ENCODE assay signal across 8 mouse cellular contexts in genomic region chr13:86046254-86046951, GRCm38 (mm10). TPM values are rescaled to one million over a fixed set of nuclear protein-coding genes. Genes with fewer than 3 reads are reported as not detected.
DNase-seq lines count a peak whose midpoint lies in the region; ATAC-seq and TF ChIP-seq lines count a peak whose summit lies in the region.

TSS of gene Cox7c (minus strand) at chr13:86046904.

- peak within 1 kb of the TSS; percentile 91 for H3K4me3 ChIP-seq in cortical plate, adult 2 months (ENCODE audit: insufficient read depth, low read length)
- peak within 1 kb of the TSS; percentile 97 for H3K4me3 ChIP-seq in megakaryocyte, embryonic 14.5 days (replicated peaks)

- peaks cover 1% of the 10 kb centered on the region; the same call in 1 of the 2 replicates for H3K4me1 ChIP-seq in cortical plate, adult 2 months (ENCODE audit: control insufficient read depth, insufficient read depth, low read length)
- no peaks in the 10 kb centered on the region; the same call in 1 of the 2 replicates for H3K4me1 ChIP-seq in megakaryocyte, embryonic 14.5 days

- DNase-seq in gastrocnemius, adult 8-10 months (ENCODE audit: low spot score in 2 of 2), result peak; percentile 69 to 73
- peak; percentile 71 for DNase-seq in hindlimb bud, embryonic 11.5 days (ENCODE audit: extremely low spot score, low read depth, low spot score)
- DNase-seq in left cerebral cortex, adult 8-10 months (ENCODE audit: low spot score in 2 of 2), result peak; percentile 66 to 88
- peak; percentile 93 to 96 for DNase-seq in right cerebral cortex, postnatal 10 days (ENCODE audit: low spot score in 2 of 2)
- peak; percentile 60 for DNase-seq in urinary bladder, postnatal 25 days (ENCODE audit: low spot score)

- ATAC-seq in activated CD4-positive, CD25-positive, alpha-beta regulatory T cell, adult 4 months, result peak; percentile 100

- peak; percentile 85 for TF ChIP-seq POLR2A in cortical plate, adult 2 months (IDR thresholded peaks at IDR 0.05; ENCODE audit: extremely low read depth, insufficient read depth, low read length)

- no peak for TF ChIP-seq CTCF in cortical plate, adult 2 months (IDR thresholded peaks at IDR 0.05; ENCODE audit: extremely low read depth, insufficient read depth, low read length)

- no peaks in the 10 kb centered on the region for H3K9me3 ChIP-seq in megakaryocyte, embryonic 14.5 days

- peaks cover 25% of the 10 kb centered on the region for H3K36me3 ChIP-seq in megakaryocyte, embryonic 14.5 days (replicated peaks; ENCODE audit: low read length)

- H3K27ac ChIP-seq in cortical plate, adult 2 months (ENCODE audit: insufficient read depth, low read length), result peak within 1 kb of the TSS; percentile 79

- no peaks in the 10 kb centered on the region for H3K27me3 ChIP-seq in megakaryocyte, embryonic 14.5 days (replicated peaks)

RNA-seq across cellular contexts. Expression of gene Cox7c, which starts in this region (rescaled TPM):
- polyA plus RNA-seq in activated CD4-positive, CD25-positive, alpha-beta regulatory T cell, adult 4 months (2017; shearing (Covaris generic)), result 100 to 1,000 TPM; 390 to 523 TPM
- 834 and 889 TPM in 2 replicates for polyA plus RNA-seq in cortical plate, adult 2 months (2012; rRNA removed)
- 100 to 1,000 TPM; 690 to 798 (median 746) TPM for total RNA-seq in gastrocnemius, adult 8-10 months (2022)
- total RNA-seq in left cerebral cortex, adult 8-10 months (2022), result 100 to 1,000 TPM; 301 to 373 (median 357) TPM
- polyA plus RNA-seq in megakaryocyte, embryonic 14.5 days (2012; ENCODE audit: insufficient read depth, low replicate concordance), result 84.0 and 143 TPM in 2 replicates

Comparison
In these comparisons a context has a peak if more than half of its experiments do, and no peak if none do; other contexts are left out.
1. Peak in every context shown above with its lines: DNase-seq, ATAC-seq, H3K4me3 ChIP-seq and H3K27ac ChIP-seq.